Mouse (Mus musculus) testis, postnatal 14 days (tissue): ENCODE measurements around the gene Matn4.
"Not testable (repeated sequence)": the region's sequence is repeated elsewhere in the genome, so short reads cannot be mapped to it uniquely, and the experiment has no call there.

Source experiments
- DNase-seq: peaks from one replicate; pipeline ENCODE4 v3.0.0; 2021; ENCODE audit warnings: low spot score

The Matn4 gene

DNA sequence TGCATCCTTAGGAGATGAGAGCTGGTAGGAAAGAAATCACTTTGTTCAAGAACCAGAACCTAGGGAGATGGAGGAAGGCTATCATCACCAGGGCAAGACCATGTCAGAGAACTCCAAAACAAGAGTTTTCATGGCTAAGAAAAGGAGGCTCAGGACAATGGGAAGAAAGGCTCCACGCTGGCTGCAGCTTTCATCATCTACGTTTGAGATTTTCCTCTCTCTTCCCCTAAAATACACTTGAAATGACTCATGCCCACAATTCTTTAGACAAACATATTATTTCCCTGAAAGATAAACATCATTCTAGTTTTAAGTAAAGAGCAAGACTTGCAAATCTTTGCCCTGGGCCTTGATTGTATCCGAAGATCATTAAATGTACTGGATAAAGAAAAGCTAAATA, 33.6 kb downstream of the Matn4 start:
- DNase-seq: no peak

- DNase-seq: no peak
Observed at GRCm38 (mm10) chr2:164368620-164369105, 36.3 kb downstream of the Matn4 start.

DNA sequence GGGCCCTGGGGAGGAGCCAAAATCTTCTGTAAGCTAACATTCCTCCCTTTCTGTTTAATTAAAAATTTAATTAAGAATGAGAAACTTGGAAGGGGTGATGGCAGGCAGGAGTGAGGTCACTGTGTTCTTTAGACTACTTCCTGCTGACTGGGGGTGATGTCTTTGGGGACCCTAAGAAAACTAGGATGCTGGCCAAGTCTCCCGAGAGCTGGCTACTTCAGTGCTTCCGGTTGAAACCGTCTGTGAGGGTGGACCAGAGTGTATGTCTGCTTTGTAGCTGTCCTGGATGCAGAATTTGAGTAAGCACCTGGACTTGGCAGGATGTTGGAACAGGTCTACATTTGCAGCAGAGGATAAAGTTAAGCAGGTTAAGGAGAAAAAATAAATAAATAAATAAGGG, 38.0 kb downstream of the Matn4 start:
- DNase-seq: no peak

- no peak for DNase-seq
Observed at GRCm38 (mm10) chr2:164360974-164361657, 43.8 kb downstream of the Matn4 start.

DNA sequence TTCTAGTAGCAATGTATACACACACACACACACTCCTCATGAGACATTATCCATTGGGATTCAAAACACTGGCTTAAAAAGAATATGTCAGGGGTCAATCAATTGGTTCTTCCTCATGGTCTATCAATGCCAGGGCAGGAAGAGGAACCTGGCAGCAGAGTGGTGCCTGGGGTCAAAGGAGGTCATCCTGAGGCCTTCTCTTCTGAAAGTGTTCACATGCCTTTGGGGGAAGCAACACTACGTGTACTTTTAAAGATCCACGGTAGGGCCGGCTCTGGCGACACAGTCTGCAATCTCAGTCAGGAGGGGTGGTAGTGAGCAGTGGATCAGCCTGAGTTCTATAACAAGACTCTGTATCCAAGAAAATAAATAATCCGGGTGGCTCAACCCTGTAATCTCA, 45.3 kb downstream of the Matn4 start:
- no peak for DNase-seq

- no peak for DNase-seq
Observed at GRCm38 (mm10) chr2:164359031-164359430, 45.9 kb downstream of the Matn4 start.

DNA sequence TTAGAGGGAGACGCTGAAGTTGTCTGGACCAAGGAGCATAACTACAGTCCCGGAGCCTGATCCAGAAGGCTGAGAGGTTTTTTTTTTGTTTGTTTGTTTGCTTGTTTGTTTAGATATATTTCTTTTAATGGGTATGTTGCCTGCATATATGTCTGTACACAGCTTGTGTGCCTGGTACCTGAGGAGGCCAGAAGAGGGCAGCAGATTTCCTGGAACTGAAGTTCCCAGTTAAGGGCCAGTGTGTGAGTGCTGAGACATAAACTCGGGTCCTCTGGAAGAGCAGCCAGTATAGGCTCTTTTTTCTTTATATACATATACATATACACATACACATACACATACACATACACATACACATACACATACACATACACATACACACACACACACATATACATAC, 46.6 kb downstream of the Matn4 start:
- no peak for DNase-seq

DNA sequence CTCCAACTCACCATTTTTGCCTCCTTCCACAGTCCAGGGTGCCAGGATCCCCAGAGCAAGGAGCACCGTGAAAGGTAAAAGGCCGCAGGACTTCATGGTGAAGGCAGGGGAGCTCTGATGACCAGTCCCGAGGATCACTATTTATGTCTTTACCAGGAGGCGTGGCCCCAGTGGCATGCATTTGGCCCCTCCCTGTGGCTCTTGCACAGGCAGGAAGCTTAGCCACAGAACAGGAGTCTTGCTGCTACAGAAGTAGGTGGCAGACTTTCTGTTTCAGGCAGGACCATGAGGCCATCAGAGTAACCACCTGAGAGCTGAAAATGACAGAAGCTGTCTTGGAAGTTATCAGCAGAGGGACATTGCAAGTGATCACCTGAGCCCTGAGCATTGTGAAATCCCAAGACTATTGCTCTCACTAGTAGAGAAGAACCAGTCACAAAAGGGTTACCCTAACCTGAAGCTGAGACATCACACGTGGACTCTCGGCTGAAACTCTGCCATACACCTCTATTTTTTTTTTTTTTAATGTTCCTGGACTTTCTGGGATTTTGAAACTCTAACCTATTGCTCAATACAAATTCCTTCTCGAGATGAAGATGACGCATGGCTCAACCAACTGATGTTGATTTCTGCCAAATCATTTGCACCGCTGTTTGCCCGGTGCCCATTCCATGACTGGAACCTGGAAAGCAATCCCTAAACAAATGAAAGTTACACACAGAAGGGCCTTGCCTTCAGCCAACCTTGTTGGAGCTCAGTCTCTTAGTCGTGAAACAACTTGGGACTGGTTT, 48.6 kb downstream of the Matn4 start:
- DNase-seq: no peak

GRCm38 (mm10) chr2:164353356-164353755, 51.6 kb downstream of the Matn4 start:
- DNase-seq: no peak

DNA sequence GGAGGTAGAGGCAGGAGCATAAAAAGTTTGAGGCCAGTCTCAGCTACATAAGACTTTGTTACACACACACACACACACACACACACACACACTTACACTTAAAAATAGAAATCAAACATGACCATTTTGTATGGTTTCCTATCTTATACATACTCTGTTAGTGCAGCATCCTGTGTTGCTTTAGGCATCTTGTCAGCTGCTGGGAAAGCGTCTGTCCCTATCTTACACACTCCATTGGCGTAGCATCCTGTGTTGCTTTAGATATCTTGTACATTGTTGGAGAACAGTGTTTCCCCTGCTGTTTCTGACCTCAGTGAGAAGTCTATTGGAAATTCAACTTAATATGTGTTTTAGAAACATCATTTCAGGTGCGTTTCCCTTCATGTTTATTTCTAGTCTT, 52.3 kb downstream of the Matn4 start:
- DNase-seq: no peak

- no peak for DNase-seq
Observed at GRCm38 (mm10) chr2:164348980-164349379, 56.0 kb downstream of the Matn4 start.

DNA sequence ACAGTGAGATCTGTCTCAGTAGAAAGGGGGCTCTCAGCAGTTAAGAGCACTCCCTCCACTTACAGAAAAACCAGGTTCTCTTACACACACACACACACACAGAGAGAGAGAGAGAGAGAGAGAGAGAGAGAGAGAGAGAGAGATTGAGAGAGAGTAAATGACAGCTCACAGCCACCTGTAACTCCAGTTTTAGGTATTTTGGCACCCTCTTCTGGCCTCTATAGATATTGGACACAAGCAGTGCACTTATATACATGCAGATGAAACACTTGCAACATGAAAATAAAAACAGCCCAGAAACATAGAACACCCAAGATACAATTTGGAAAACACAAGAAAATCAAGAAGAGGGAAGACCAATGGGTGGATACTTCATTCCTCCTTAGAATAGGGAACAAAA, 57.3 kb downstream of the Matn4 start:
- not testable (repeated sequence) for DNase-seq

DNA sequence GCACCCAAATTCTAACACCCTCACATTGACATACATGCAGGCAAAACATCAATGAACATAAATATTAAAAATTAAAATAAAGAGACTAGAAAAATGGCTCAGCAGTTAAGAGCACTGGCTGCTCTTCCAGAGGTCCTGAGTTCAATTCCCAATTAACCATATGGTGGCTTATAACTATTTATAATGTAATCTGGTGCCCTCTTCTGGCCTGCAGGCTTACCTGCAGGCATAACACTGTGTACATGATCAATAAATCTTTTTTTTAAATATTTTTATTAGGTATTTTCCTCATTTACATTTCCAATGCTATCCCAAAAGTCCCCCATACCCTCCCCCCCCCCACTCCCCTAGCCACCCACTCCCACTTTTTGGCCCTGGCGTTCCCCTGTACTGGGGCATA, 61.2 kb downstream of the Matn4 start:
- DNase-seq: not testable (repeated sequence)
